Mouse (Mus musculus) activated CD4-positive, CD25-positive, alpha-beta regulatory T cell, adult 4 months (primary cell): ENCODE data around the gene Tifa. TPM values are rescaled to one million over a fixed set of nuclear protein-coding genes. Genes with fewer than 3 reads are reported as not detected.

ENCODE experiments used
- ATAC-seq: one replicate; pipeline ENCODE4 v1.8.0; 2017
- polyA plus RNA-seq, 2 experiments: library from polyadenylated mRNA; unstranded; fragments of 100-300 nt; shearing (Covaris generic); gene quantifications; one replicate each; pipeline ENCODE4 v1.2.1; 2017

Gene Tifa
- polyA plus RNA-seq, 2 experiments from 2014 or later, result 0.42 TPM; not detected in 1

DNA sequence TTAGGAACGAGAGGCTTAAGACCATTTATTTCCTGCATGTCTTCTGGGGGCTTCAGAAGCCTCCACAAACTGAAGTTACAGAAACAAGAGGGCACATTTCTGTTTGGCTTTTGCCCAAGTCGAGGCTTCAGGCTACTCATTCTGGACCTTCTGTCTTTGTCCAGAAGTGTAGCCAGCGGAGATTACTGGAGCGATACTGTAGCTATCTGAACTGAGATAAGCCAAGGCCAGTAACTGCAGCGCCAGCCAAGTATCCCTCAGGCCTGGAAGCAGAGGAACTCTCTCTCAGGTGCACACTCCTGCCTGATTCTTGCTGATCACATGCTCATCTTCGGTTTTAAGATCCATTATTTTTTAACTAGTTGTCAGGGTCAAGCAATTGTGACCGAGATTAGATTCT, 1.6 kb upstream of the Tifa start:
- no peak for ATAC-seq

DNA sequence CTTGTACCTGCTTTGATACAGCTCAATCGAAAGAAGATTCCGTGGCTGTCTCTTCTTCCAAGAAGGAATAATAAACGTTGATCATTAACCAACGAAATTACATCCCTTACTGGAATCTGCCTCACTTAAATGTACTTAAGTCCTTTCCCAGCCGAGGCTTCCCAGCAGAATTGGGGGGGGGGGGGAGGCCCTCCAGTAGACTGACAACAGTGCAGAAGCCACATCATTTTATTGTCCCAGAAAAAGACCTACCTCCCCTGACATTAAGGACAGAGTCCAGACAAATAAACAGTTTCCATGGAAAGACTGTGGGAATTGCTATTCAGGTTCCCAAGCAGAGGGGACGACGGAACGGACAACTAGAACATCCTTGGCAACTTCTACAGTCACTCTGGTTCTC, 686 bp upstream of the Tifa start:
- no peak for ATAC-seq

DNA sequence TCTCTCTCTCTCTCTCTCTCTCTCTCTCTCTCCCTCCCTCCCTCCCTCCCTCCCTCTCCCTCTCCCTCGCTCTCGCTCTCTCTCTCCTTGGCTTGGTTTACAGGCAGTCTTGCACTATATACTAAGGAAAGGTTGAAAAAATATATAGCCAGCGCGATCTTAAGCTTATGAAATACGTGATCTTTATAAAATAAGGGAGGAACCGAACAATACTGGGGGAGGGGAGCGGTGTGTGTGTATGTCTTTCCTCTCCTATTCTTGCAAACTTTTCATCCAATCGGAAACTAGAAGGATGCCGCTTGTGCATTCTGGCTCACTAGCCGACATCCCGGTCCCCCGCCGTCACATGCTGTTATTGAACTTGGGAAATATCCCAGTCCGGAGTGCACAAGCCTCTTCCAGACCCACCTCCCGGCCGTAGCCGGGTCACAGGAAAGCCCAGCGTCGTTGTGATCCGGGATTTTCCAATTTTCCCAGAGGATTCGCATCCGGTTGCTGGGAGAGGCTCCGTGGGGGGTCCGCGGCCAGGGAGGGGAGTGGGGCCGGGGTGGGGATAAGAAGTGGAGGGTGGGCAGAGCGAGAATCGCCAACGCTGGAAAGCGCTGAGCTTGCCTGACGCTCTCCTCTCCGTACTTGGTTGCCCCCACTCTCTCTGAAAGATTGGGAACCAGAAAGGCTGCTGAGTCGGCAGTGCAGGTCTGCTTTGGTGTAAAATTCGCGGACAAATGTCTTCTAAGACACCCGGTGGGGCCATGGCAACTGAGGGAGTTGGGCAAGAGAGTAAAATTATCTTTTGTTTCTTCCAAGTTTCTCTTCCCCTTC, 840 bp downstream of the Tifa start:
- ATAC-seq, result no peak

DNA sequence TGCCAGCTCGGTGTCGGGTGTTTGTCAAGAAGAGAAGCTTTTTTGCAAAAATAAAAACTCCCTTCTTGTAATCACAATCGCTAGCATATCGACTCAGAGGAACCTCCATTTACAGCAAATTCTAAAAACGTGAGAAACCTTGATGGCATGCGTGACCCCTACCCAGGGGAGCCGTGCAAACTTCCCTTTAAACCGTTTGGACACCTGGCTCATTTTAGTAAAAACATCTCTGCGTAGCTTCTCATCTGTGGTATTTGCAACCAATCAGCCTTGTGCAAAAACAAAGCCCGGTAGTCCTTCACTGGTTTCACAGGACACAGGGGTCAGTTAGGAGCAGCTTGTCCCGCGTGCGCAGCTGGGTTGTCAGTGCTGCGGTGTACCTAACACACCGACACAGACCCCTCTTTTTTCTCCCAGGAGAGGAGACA, 1.5 kb downstream of the Tifa start:
- no peak for ATAC-seq

DNA sequence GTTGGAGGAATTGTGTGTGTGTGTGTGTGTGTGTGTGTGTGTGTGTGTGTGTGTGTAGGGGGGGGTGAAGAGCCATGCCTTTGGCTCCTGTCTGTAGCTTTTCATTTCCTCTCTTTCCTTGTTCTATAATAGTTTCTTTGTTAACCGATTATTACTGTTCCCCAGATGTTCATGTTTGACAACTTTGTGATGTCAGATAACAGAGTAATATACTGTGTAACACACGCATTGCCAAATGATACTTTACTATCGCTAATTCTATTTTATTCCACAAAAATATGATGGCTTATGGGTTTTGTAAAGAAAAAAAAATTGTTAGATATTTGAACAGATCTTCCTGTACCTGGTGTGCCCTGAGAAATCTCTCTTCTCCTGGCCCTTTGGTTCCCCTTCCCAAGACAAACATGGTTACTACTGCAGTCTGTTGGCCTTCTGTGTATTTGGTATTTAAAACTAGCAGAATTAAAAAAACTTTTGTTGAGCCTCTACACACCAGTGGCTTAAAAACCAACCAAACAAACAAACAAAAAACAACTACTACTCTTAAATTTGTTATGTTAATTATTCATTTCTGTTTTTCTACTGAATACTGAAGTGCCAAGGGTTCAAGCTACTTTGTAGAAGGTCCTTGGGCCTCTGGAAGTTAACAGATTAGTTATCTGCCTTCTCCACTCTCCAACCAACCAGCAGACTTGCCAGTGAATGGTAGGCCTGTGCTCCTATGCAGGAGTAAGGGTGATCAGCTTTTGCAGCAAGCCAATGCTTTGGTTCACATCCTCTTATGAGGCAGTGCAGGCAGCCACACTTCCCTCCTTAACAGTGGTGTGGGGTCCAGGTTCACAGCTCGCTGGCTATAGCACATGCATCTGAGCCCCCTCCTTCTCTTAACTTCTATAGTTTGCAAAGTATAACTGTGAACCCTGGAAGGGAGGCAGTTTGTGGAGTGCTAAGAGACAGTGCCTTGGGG, 2.3 kb downstream of the Tifa start:
- no peak for ATAC-seq

DNA sequence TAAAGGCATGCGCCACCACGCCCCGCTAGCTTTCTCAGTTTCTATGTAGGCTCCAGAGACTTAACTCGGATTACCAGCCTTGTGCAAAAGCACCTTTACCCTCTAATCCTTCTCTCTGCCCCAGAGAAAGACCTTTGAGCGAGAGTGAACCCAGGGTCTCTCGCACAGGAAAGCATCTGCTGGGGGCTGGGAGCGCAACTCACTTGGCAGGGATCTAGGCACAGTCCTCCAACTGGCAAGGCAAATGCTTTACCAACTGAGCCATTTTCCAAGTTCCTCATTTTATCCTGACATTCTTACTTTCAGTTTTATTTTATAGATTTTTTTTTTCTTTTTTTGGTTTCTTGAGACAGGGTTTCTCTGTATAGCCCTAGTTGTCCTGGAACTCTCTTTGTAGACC, 3.4 kb downstream of the Tifa start:
- no peak for ATAC-seq

DNA sequence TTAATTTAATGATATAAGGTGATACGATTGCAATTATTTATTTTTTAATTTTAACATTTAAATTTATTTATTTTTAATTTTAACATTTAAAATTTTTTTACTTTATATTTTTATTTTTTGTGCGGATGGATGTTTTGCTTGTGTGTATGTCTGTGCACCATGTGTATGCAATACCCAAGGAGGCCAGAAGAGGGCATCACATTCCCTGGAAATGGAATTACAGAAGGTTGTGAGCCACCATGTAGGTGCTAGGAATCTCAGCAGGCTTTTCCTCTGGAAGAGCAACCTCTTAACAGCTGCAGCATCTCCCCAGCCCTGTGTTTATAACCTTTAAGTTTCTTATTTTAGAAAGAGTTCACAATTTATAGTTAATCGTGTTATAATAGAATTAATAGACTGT, 6.2 kb downstream of the Tifa start:
- ATAC-seq, result no peak

DNA sequence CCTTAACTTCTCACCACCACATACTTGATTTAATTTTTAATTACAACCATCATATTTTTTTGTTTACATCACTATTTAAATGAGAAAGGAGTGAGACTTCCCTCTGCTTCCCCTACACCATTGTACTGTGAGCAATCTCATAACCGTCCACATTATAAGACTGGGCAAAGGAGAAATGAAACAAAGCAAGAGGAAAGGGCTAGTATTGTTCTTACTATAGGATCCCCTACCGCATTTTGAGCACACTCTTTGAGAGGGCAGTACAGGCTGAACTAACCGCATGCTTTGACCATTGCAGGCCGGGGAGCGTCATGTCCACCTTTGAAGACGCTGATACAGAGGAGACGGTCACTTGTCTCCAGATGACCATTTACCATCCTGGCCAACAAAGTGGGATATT, 6.7 kb downstream of the Tifa start:
- no peak for ATAC-seq

DNA sequence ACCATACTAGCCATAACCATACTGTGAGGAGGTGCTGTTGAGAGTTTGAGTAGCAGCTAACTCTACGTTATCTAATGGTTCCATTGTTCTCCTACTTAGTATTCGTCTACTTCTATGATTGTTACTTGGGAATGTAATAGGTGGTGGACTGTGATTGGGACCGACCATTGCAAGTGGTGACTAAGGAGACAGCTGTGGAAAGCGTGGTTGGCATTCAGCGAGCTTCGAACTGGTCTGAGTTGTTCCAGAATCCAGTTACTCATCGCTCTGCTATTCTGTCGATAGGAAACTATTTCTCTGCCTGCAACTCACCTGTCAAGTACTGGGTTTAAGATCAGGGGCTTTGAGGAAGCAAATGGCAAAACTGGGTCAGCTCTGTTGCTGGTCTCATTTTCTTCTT, 11.6 kb downstream of the Tifa start:
- no peak for ATAC-seq

DNA sequence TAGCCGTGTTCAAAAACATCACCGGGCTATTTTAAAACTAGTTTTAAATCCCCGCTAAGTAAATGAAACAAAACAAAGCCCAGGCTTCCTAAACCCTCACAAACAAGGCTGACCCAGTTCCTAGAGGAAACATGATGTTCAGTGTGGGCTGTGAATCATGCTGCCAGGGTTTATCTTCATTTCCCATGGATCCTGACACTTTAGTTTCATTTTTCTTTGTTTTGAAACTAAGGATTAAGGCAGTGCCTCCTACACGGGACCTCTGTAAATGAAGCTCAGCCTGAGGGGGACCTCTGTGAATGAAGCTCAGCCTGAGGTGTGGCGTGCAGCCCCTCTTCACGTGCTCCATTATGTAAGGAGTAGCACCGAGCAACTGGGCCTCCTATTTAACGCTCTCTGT, 13.2 kb downstream of the Tifa start:
- no peak for ATAC-seq

DNA sequence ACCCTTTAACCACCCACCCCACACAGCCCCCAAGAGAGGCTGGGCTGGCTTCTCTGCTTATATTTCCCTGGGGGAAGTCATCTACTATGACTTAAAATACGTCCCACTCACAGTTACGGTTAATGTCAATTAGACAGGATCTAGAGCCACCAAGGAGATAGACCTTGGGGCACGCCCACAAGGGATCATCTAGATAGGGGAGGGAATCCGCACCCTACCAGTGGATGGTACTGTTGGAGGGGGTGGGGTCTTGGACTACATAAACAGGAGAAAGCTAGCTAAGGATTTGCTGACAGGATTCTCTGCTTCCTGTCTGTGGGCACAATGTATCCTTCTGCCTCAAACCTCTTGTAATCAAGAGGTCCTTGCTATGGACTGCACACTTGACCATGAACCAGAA, 14.8 kb downstream of the Tifa start:
- ATAC-seq, result no peak

DNA sequence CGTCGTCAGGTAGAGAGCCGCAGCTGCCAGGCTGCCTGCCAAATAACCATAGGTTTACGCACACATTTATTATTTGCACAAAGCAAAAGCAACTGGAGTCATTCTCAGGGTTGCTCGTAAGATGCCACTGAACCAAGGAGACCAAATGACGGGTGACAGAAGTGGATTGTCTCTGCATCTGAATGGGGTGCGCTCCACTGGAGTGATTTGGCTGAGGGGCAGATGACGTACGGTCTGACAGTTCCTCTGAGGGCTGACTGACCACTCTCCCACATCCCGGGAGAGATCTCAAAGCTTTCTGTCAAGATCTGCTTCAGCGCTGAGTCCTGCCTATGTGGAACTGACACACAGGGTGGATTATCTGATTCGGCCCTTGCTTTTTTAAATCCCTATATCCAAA, 15.5 kb downstream of the Tifa start:
- ATAC-seq, result no peak

DNA sequence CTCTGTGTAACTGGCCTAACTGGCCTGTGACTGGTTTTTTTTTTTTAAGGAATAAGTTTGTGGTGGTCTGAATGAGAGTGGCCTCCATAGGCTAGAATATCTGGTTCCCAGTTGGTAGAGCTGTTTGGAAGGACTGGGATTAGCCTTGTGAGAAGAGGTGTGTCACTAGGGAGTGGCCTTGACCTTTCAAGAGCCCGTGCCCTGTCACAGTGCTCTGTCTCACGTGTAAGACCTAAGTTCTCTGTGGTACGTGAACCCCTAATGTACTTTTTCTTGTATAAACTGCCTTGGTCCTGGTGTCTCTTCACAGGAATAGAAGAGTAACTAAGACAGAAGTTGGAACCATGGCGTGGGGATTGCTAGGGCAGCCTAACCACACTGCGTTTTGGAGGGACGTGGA, 16.4 kb downstream of the Tifa start:
- ATAC-seq, result no peak

DNA sequence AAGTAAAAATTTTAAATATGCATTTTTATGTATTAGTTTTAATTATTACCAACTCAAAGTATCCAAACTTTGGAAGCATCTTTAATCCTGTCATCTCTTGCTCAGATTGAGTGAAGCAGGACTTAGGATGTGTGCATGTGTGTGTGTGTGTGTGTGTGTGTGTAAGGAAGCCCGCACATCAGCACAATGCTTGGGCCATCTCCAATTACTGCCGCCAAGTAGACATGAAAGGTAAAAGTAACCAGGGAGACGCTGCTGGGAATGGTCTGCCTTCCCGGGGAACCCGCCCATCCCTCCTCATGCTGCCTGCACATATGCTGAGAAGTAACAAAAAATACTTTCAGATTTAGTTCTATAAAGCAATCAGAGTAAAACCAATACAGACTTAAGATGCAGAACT, 18.2 kb downstream of the Tifa start:
- ATAC-seq, result no peak

DNA sequence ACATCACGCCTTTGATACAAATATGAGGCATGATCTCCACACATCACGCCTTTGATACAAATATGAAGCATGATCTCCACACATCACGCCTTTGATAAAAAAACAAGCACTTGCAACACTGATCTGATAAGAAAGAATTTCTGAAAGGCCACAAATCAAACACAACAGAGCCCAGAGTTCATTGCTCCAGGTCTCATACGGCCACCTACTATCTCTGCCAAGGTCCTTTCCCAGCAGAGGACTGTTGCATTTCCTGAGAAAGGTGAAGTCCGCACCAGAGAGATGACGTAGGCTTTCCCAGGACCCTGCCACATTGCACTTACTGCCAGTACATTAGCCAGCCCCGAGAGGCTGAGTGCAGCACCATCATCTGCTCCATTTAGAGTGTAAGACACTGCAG, 19.5 kb downstream of the Tifa start:
- ATAC-seq, result no peak

DNA sequence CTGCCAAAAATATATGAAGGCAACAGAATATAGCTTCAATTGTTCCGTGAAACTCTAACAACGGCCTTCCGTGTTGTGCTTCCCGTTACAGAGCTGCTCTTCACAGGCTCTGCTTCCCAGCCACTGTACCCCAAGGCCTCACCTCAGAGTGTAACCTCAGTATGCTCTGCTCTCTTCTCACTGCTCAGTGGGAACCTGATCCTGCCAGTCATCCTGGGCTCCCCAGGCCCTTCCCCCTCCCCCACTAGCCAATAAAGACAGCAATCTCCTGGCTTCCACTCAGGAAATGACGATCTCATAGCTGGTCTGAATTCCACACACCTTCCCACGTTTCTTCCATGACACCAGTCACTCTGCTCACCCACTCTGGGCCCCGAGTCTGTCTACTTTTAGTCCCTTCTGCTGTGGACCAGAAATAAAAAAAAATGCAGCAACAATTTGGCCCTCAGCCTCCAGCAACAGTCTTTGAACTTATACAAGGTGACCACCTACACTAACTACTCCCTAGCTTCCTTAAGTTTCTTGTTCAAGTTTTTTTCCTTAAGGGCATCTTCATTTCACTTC, 27.6 kb downstream of the Tifa start:
- no peak for ATAC-seq

DNA sequence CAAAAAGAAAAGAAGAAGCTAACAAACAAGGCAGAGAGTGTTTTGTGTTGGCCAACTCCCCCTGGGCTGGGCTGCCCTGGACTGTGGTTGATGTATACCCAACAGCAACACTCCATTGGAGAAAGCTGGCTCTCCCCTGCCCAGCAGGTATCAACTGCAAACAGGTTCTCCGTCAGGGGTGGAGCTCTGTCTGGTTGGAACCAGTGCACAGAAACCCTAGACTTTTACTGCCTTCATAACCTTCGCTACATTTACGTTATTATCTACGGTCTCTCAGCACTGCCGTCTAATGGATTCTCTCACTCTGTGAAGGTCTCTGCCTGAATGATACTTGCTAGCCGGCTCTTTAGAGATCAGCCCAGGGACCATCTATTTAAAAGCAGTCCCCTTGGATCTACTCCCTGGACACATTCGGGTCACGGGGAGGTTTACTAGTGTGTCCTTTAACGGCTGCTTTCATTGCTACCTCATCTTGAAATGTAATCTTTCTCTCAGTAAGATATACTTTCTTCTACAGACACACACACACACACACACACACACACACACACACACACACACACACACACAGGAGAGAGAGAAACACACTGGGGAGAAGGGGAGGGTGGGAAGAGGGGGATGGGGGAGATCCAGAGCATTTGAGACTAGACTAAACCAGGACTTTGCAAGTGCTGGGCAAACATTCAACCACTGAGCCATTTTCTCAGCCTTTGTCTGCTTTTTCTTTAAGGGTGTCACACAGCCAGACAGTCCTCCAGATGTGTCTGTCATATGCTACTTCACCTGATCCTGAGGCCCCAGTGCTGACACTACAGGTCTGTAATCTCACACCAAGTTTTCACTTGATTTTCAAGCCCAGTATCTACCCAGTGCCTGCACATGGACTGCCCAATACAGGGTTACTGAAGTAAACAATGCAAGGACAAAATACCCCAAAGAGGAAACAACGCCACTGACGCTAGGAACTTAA, 29.4 kb downstream of the Tifa start:
- ATAC-seq, result no peak

DNA sequence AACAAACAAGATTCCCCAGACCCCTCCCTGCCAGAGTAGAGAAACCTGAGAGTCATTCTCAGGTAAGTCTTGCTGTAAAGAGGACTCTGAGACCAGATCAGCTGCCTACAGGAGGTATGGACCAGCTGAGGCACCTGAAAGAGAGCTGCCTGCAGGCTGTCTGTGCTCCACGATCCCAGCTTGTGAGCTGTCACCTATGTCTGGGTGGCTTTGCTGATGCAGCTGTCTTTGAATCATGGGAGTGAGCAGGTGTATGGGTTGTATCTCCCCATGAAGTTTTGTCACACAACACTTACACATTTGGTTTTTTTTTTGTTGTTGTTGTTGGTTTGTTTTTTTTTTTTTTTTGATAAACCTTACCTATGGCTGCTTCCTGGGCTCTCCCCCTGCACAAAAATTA, 30.8 kb downstream of the Tifa start:
- no peak for ATAC-seq

DNA sequence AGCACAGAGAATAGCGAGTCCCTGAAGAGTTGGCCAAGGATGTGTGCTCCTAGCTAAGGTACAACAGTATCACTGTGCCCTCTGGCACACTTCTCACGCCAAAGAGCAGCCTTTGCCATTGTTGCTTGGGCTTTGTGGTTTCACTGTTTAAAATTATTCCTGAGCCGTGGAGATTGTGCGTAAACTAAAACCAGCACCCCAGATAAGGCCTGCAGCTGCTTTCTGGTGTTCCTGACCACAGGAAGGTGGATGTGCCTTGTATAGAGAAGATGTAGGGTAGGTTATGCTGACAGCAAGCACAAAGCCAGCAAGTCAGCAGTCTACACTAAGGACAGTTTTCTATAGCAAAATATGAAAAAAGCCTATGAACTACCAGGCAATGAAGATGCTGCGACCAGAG, 31.6 kb downstream of the Tifa start:
- ATAC-seq, result no peak

DNA sequence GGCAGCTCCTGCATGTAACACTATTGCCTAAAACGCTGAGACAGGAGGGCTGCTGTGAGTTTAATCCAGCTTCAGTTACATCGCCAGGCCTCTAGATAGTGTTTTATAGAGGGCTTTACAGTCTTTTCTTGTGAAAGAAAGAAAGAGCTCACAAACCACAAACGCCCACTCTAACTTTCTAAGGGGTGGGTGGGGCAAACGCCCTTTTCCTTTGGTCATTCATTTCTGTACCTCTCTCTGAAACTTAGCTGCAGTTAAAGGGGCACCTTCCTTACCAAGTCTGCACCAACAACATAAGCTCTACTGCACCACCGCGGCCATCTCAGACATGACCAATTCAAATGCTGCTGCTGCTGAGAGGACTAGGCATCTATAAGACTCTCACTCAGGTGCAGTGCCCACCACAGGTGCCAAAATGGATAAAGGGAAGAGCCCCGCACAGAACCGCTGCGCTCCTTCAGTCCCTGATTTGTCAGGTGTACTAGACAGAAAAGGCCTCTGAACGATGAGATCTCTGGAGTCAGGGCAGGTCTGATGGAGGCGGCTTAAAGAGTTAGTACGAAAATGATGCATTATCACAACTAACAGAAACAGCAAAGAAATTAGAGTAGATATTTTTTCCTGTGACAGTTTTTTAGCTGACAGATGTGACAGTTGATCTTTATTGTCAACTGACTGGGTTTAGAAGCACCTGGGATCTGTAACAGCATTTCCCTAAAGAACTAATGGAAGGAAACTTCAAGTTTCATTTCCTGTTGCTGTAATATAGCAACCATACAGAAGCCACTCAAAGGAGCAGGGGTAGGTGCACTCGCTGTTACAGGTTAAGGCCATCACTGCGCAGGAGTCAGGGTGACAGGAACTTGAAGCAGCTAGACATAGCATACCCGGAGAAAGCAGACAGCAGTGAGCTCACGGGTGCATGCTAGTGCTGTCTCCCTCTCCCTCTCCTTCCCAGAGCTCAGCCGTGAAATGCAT, 34.6 kb downstream of the Tifa start:
- ATAC-seq, result peak; percentile 93

DNA sequence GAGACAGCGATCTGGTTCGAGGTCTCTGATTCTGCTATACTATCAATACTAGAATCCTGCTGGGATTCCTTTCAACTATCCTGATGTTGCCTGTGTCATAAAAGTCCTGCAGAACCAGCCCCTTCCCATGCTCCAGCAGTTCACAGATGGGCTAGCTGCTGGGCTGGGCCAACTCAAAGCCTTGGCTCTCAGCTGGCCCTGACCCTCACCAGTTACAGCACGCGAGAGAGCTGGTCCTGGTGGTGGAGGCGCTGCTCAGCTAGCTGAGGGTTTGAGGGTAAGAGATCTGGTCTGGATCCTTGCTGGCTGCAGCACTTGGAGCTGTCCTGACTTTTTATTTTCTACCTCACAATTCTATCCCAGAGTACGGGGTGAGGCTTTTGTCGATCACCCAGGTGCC, 36.9 kb downstream of the Tifa start:
- no peak for ATAC-seq
